Mouse (Mus musculus): ENCODE results near the gene Lpin3. TPM values are rescaled to one million over a fixed set of nuclear protein-coding genes. Genes with fewer than 3 reads are reported as not detected.

Gene Lpin3
- total and polyA plus RNA-seq, 3 experiments: 0.05 to 0.11 TPM; not detected in 1

GRCm38 (mm10) chr2:160932325-160932724 lies 51.9 kb downstream of the Lpin3 start:
- no peaks in the 10 kb centered on the region; the same call in 1 of the 2 replicates for H3K27me3 ChIP-seq (ENCODE audit: insufficient read depth, low read length)
- no peaks in the 10 kb centered on the region for H3K4me1 ChIP-seq (ENCODE audit: insufficient read depth, low read depth, low read length)
- ATAC-seq (ENCODE audit: extremely low read depth, insufficient number of reproducible peaks, low FRiP score, poor library complexity, severe bottlenecking) (no peak), DNase-seq (ENCODE audit: low spot score) (no peak)
- peaks cover 3% of the 10 kb centered on the region for H3K9me3 ChIP-seq (replicated peaks)
- no peak overlapping the region for H3K4me3 ChIP-seq (ENCODE audit: low read depth, low read length)
- H3K36me3 ChIP-seq (replicated peaks): no peaks in the 10 kb centered on the region
- TF ChIP-seq TAL1 (conservative IDR thresholded peaks at IDR 0.05; ENCODE audit: low read depth, low read length) (no peak), GATA1 (IDR thresholded peaks at IDR 0.05; ENCODE audit: borderline replicate concordance, low read length) (no peak), POLR2AphosphoS5 (IDR thresholded peaks at IDR 0.05; ENCODE audit: insufficient replicate concordance, low read depth, low read length) (no peak), CTCF (IDR thresholded peaks at IDR 0.05; ENCODE audit: low read depth, low read length) (no peak), GATA2 (IDR thresholded peaks at IDR 0.05; ENCODE audit: borderline replicate concordance, low read depth, low read length) (no peak)

GRCm38 (mm10) chr2:160932981-160933380 lies 52.5 kb downstream of the Lpin3 start:
- Histone ChIP-seq H3K27me3 (ENCODE audit: insufficient read depth, low read length) (no peaks in the 10 kb centered on the region; the same call in 1 of the 2 replicates), H3K36me3 (replicated peaks) (no peaks in the 10 kb centered on the region), H3K4me1 (ENCODE audit: insufficient read depth, low read depth, low read length) (no peaks in the 10 kb centered on the region), H3K4me3 (ENCODE audit: low read depth, low read length) (no peak overlapping the region), H3K9me3 (replicated peaks) (peaks cover 3% of the 10 kb centered on the region)
- TF ChIP-seq CTCF (IDR thresholded peaks at IDR 0.05; ENCODE audit: low read depth, low read length): no peak
- ATAC-seq (ENCODE audit: extremely low read depth, insufficient number of reproducible peaks, low FRiP score, poor library complexity, severe bottlenecking) (no peak), DNase-seq (ENCODE audit: low spot score) (no peak)

- ATAC-seq (ENCODE audit: extremely low read depth, insufficient number of reproducible peaks, low FRiP score, poor library complexity, severe bottlenecking) (no peak), DNase-seq (ENCODE audit: low spot score) (no peak)
- H3K4me3 ChIP-seq (ENCODE audit: low read depth, low read length): no peak overlapping the region
- no peak for TF ChIP-seq TAL1 (conservative IDR thresholded peaks at IDR 0.05; ENCODE audit: low read depth, low read length)
- TF ChIP-seq GATA2 (IDR thresholded peaks at IDR 0.05; ENCODE audit: borderline replicate concordance, low read depth, low read length): no peak
- TF ChIP-seq GATA1 (IDR thresholded peaks at IDR 0.05; ENCODE audit: borderline replicate concordance, low read length): no peak
- TF ChIP-seq CTCF (IDR thresholded peaks at IDR 0.05; ENCODE audit: low read depth, low read length): no peak
- no peak for TF ChIP-seq POLR2AphosphoS5 (IDR thresholded peaks at IDR 0.05; ENCODE audit: insufficient replicate concordance, low read depth, low read length)
- no peaks in the 10 kb centered on the region for H3K4me1 ChIP-seq (ENCODE audit: insufficient read depth, low read depth, low read length)
- H3K36me3 ChIP-seq (replicated peaks): no peaks in the 10 kb centered on the region
- no peaks in the 10 kb centered on the region; the same call in 1 of the 2 replicates for H3K27me3 ChIP-seq (ENCODE audit: insufficient read depth, low read length)
- H3K9me3 ChIP-seq (replicated peaks): peaks cover 3% of the 10 kb centered on the region
Measured at GRCm38 (mm10) chr2:160933890-160934289, 53.4 kb downstream of the Lpin3 start.

GRCm38 (mm10) chr2:160934451-160934850 lies 54.0 kb downstream of the Lpin3 start:
- no peak for TF ChIP-seq TAL1 (conservative IDR thresholded peaks at IDR 0.05; ENCODE audit: low read depth, low read length)
- TF ChIP-seq GATA2 (IDR thresholded peaks at IDR 0.05; ENCODE audit: borderline replicate concordance, low read depth, low read length): no peak
- TF ChIP-seq CTCF (IDR thresholded peaks at IDR 0.05; ENCODE audit: low read depth, low read length): no peak
- TF ChIP-seq GATA1 (IDR thresholded peaks at IDR 0.05; ENCODE audit: borderline replicate concordance, low read length): no peak
- no peak for TF ChIP-seq POLR2AphosphoS5 (IDR thresholded peaks at IDR 0.05; ENCODE audit: insufficient replicate concordance, low read depth, low read length)
- H3K27me3 ChIP-seq (ENCODE audit: insufficient read depth, low read length): no peaks in the 10 kb centered on the region; the same call in 1 of the 2 replicates
- no peak for DNase-seq (ENCODE audit: low spot score)
- H3K36me3 ChIP-seq (replicated peaks): no peaks in the 10 kb centered on the region
- H3K9me3 ChIP-seq (replicated peaks): peaks cover 3% of the 10 kb centered on the region
- H3K4me3 ChIP-seq (ENCODE audit: low read depth, low read length): no peak overlapping the region
- no peak for ATAC-seq (ENCODE audit: extremely low read depth, insufficient number of reproducible peaks, low FRiP score, poor library complexity, severe bottlenecking)
- H3K4me1 ChIP-seq (ENCODE audit: insufficient read depth, low read depth, low read length): no peaks in the 10 kb centered on the region

- H3K36me3 ChIP-seq (replicated peaks): peaks cover 7% of the 10 kb centered on the region
- TF ChIP-seq POLR2AphosphoS5 (IDR thresholded peaks at IDR 0.05; ENCODE audit: insufficient replicate concordance, low read depth, low read length): no peak
- no peak for TF ChIP-seq GATA2 (IDR thresholded peaks at IDR 0.05; ENCODE audit: borderline replicate concordance, low read depth, low read length)
- no peak for TF ChIP-seq TAL1 (conservative IDR thresholded peaks at IDR 0.05; ENCODE audit: low read depth, low read length)
- no peak for TF ChIP-seq CTCF (IDR thresholded peaks at IDR 0.05; ENCODE audit: low read depth, low read length)
- no peak for TF ChIP-seq GATA1 (IDR thresholded peaks at IDR 0.05; ENCODE audit: borderline replicate concordance, low read length)
- no peaks in the 10 kb centered on the region for H3K4me1 ChIP-seq (ENCODE audit: insufficient read depth, low read depth, low read length)
- H3K4me3 ChIP-seq (ENCODE audit: low read depth, low read length): no peak overlapping the region
- ATAC-seq (ENCODE audit: extremely low read depth, insufficient number of reproducible peaks, low FRiP score, poor library complexity, severe bottlenecking) (no peak), DNase-seq (ENCODE audit: low spot score) (no peak)
- H3K9me3 ChIP-seq (replicated peaks): no peaks in the 10 kb centered on the region
- no peaks in the 10 kb centered on the region; the same call in none of the 2 replicates for H3K27me3 ChIP-seq (ENCODE audit: insufficient read depth, low read length)
Measured at GRCm38 (mm10) chr2:160940930-160941709, 60.6 kb downstream of the Lpin3 start.

GRCm38 (mm10) chr2:160942443-160942842 lies 62.0 kb downstream of the Lpin3 start:
- TF ChIP-seq POLR2AphosphoS5 (IDR thresholded peaks at IDR 0.05; ENCODE audit: insufficient replicate concordance, low read depth, low read length) (no peak), GATA1 (IDR thresholded peaks at IDR 0.05; ENCODE audit: borderline replicate concordance, low read length) (no peak), GATA2 (IDR thresholded peaks at IDR 0.05; ENCODE audit: borderline replicate concordance, low read depth, low read length) (no peak), CTCF (IDR thresholded peaks at IDR 0.05; ENCODE audit: low read depth, low read length) (no peak), TAL1 (conservative IDR thresholded peaks at IDR 0.05; ENCODE audit: low read depth, low read length) (no peak)
- ATAC-seq (ENCODE audit: extremely low read depth, insufficient number of reproducible peaks, low FRiP score, poor library complexity, severe bottlenecking): no peak

More at GRCm38 (mm10) chr2:160942443-160942842, 62.0 kb downstream of the Lpin3 start:
- Histone ChIP-seq H3K4me1 (ENCODE audit: insufficient read depth, low read depth, low read length) (no peaks in the 10 kb centered on the region), H3K9me3 (replicated peaks) (no peaks in the 10 kb centered on the region), H3K4me3 (ENCODE audit: low read depth, low read length) (no peak overlapping the region), H3K27me3 (ENCODE audit: insufficient read depth, low read length) (no peaks in the 10 kb centered on the region; the same call in none of the 2 replicates), H3K36me3 (replicated peaks) (peaks cover 15% of the 10 kb centered on the region)
- no peak for DNase-seq (ENCODE audit: low spot score)
